Mouse (Mus musculus) myocyte (in vitro differentiated cells): ENCODE measurements around the gene Smim7.

ENCODE experiments used
- CEBPB ChIP-seq: IDR thresholded peaks from 2 replicates; pipeline ENCODE4 v1.6.1; 2011; ENCODE audit warnings: mild to moderate bottlenecking, moderate library complexity; ENCODE audit not compliant: poor library complexity, insufficient read depth, severe bottlenecking
- E2F4 ChIP-seq: IDR thresholded peaks from one replicate; pipeline ENCODE4 v1.6.1; 2011; ENCODE audit warnings: mild to moderate bottlenecking, control low read depth, moderate library complexity; ENCODE audit not compliant: insufficient read depth
- MAX ChIP-seq: IDR thresholded peaks from one replicate; pipeline ENCODE4 v1.6.1; 2011; ENCODE audit warnings: low read depth, mild to moderate bottlenecking, control low read depth
- MYOD1 ChIP-seq, 3 experiments: IDR thresholded peaks; one replicate each; pipeline ENCODE4 v1.6.1; 2011; ENCODE audit warnings: control low read depth in 2 of 3, low read depth in 2 of 3, mild to moderate bottlenecking in 2 of 3, moderate library complexity in 1 of 3; ENCODE audit not compliant: insufficient read length in 2 of 3, control insufficient read depth in 1 of 3
- MYOG ChIP-seq, 3 experiments: IDR thresholded peaks; one replicate each; pipeline ENCODE4 v1.6.1; 2011; ENCODE audit warnings: control low read depth in 2 of 3, low read depth in 2 of 3, mild to moderate bottlenecking in 2 of 3; ENCODE audit not compliant: insufficient read length in 2 of 3, control insufficient read depth in 1 of 3, insufficient read depth in 1 of 3
- POLR2A ChIP-seq: IDR thresholded peaks from one replicate; pipeline ENCODE4 v1.6.1; 2011; ENCODE audit warnings: low read depth, mild to moderate bottlenecking, control low read depth, moderate library complexity; ENCODE audit not compliant: insufficient read length
- POLR2AphosphoS2 ChIP-seq: IDR thresholded peaks from one replicate; pipeline ENCODE4 v1.6.1; 2011; ENCODE audit warnings: low read depth, control low read depth; ENCODE audit not compliant: insufficient read length
- SRF ChIP-seq: IDR thresholded peaks from one replicate; pipeline ENCODE4 v1.6.1; 2011; ENCODE audit warnings: low read depth; ENCODE audit not compliant: control insufficient read depth, insufficient read length
- TCF12 ChIP-seq: IDR thresholded peaks from one replicate; pipeline ENCODE4 v1.6.1; 2011; ENCODE audit warnings: mild to moderate bottlenecking, control low read depth; ENCODE audit not compliant: poor library complexity, insufficient read depth, severe bottlenecking
- TCF3 ChIP-seq: IDR thresholded peaks from one replicate; pipeline ENCODE4 v1.6.1; 2011; ENCODE audit warnings: low read depth, control low read depth; ENCODE audit not compliant: insufficient read length
- USF1 ChIP-seq: IDR thresholded peaks from one replicate; pipeline ENCODE4 v1.6.1; 2011; ENCODE audit warnings: low read depth, mild to moderate bottlenecking, control low read depth, moderate library complexity

- no peak for TF ChIP-seq MYOG (IDR thresholded peaks at IDR 0.05; ENCODE audit: control insufficient read depth in 1 of 3, insufficient read depth in 1 of 3, insufficient read length in 2 of 3, low read depth in 2 of 3)
- TF ChIP-seq POLR2A = no peak
- TF ChIP-seq CEBPB = no peak
- no peak for TF ChIP-seq MYOD1 (IDR thresholded peaks at IDR 0.05; ENCODE audit: control insufficient read depth in 1 of 3, insufficient read length in 2 of 3, low read depth in 2 of 3)
- TF ChIP-seq MAX = no peak
- no peak for TF ChIP-seq USF1
- no peak for TF ChIP-seq TCF3
- TF ChIP-seq POLR2AphosphoS2 = no peak
- TF ChIP-seq TCF12 = no peak
- TF ChIP-seq E2F4 = no peak
- no peak for TF ChIP-seq SRF
Measured at GRCm38 (mm10) chr8:72588865-72589264, 18.0 kb upstream of the Smim7 start.
